Mouse (Mus musculus) intestine, embryonic 15.5 days (tissue): ENCODE results near the gene Dnajb12. TPM values are rescaled to one million over a fixed set of nuclear protein-coding genes. Genes with fewer than 3 reads are reported as not detected.

Experiments used
- ATAC-seq: fragments of 200-750 bp; cut with Nextera tagmentation; 2 replicates; pipeline ENCODE4 v1.8.0; 2017; ENCODE audit warnings: moderate TSS enrichment, moderate library complexity
- H3K27ac ChIP-seq: fragments of 300-500 bp; sonication (generic); 2 replicates; pipeline ENCODE4 v1.5.1; 2015; ENCODE audit warnings: mild to moderate bottlenecking, inconsistent platforms
- H3K27me3 ChIP-seq: fragments of 300-500 bp; sonication (generic); replicated peaks from 2 replicates; pipeline ENCODE4 v1.6.1; 2015; ENCODE audit warnings: inconsistent platforms
- H3K36me3 ChIP-seq: fragments of 300-500 bp; sonication (generic); 2 replicates; pipeline ENCODE4 v1.6.1; 2015; ENCODE audit warnings: inconsistent platforms
- H3K4me1 ChIP-seq: fragments of 300-500 bp; sonication (generic); replicated peaks from 2 replicates; pipeline ENCODE4 v1.6.1; 2015; ENCODE audit warnings: inconsistent platforms
- H3K4me2 ChIP-seq: fragments of 300-500 bp; sonication (generic); replicated peaks from 2 replicates; pipeline ENCODE4 v1.6.1; 2015; ENCODE audit warnings: mild to moderate bottlenecking, inconsistent platforms
- H3K4me3 ChIP-seq: fragments of 300-500 bp; sonication (generic); replicated peaks from 2 replicates; pipeline ENCODE4 v1.5.1; 2015; ENCODE audit warnings: inconsistent platforms
- H3K9ac ChIP-seq: fragments of 300-500 bp; sonication (generic); 2 replicates; pipeline ENCODE4 v1.6.1; 2015; ENCODE audit warnings: inconsistent platforms
- H3K9me3 ChIP-seq: fragments of 300-500 bp; sonication (generic); 2 replicates; pipeline ENCODE4 v1.6.1; 2016; ENCODE audit warnings: inconsistent platforms
- WGBS: fragments of 180-500 bp; shearing (Covaris S2); methylation state at CpG from one replicate; pipeline ENCODE4 v1.1.7; 2015; 5-methylcytosine and 5-hydroxymethylcytosine counted together
- polyA plus RNA-seq: library from polyadenylated mRNA; unstranded; fragments of >200 nt; fragmentation: Nextera tagmentation; extraction: Ambion mirVana; gene quantifications from 2 replicates; pipeline ENCODE4 v1.2.1, GENCODE M21; 2015

Gene Dnajb12
- polyA plus RNA-seq, 1 experiment from 2014 or later = 25.2 TPM

- WGBS = 57% methylated on average over 3 of the region's 3 CpGs
- no peak for ATAC-seq
- Histone ChIP-seq H3K9ac (no peak overlapping the region), H3K4me3 (no peak overlapping the region), H3K4me1 (0 out of 2 replicates have a peak, but pooled peaks cover 8% of the 10 kb centered on the region), H3K27ac (no peak overlapping the region), H3K9me3 (no peaks in the 10 kb centered on the region), H3K4me2 (no peak overlapping the region), H3K36me3 (no peaks in the 10 kb centered on the region), H3K27me3 (no peaks in the 10 kb centered on the region)
Measured at GRCm38 (mm10) chr10:59934039-59934438, 54.7 kb downstream of the Dnajb12 start.

- H3K4me2 ChIP-seq = no peak overlapping the region
- no peak overlapping the region for H3K27ac ChIP-seq
- H3K4me1 ChIP-seq = 0 out of 2 replicates have a peak, but pooled peaks cover 4% of the 10 kb centered on the region
- H3K27me3 ChIP-seq = no peaks in the 10 kb centered on the region
- peak; percentile 12; the same call in 1 of the 2 replicates for ATAC-seq
- 44% methylated on average over 8 of the region's 8 CpGs for whole genome bisulfite sequencing
- no peaks in the 10 kb centered on the region for H3K9me3 ChIP-seq
- no peak overlapping the region for H3K9ac ChIP-seq
- no peak overlapping the region for H3K4me3 ChIP-seq
- H3K36me3 ChIP-seq = no peaks in the 10 kb centered on the region
Measured at GRCm38 (mm10) chr10:59936058-59936856, 56.9 kb downstream of the Dnajb12 start.

- peaks cover 19% of the 10 kb centered on the region for H3K4me1 ChIP-seq
- 82% methylated on average over 5 of the region's 5 CpGs for whole genome bisulfite sequencing
- H3K9ac ChIP-seq = no peak overlapping the region
- H3K36me3 ChIP-seq = no peaks in the 10 kb centered on the region
- no peaks in the 10 kb centered on the region for H3K27me3 ChIP-seq
- H3K4me2 ChIP-seq = no peak overlapping the region
- H3K4me3 ChIP-seq = no peak overlapping the region
- H3K27ac ChIP-seq = no peak overlapping the region
- ATAC-seq = no peak
- H3K9me3 ChIP-seq = no peaks in the 10 kb centered on the region
Measured at GRCm38 (mm10) chr10:59938662-59939061, 59.3 kb downstream of the Dnajb12 start.

DNA sequence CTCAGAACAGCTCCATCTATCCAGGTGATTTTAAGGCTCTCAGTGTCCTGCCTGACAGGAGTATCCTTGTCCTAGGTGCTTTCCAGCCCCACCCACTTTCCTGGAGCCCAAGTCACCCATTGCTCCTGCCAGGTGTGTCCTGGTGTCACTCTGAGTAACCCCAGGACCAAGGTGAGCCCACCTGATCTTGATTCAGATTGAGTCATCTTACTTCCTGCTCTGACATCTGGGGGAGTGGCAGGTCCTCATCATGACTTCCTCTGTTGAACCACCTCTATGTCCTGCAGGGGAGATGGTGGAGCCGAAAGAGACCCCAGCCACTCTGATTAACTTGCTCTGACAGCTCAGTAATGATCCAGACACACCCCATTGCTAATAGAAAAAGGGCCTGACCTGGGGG lies 59.7 kb downstream of the Dnajb12 start:
- H3K36me3 ChIP-seq = no peaks in the 10 kb centered on the region
- no peak overlapping the region for H3K27ac ChIP-seq
- H3K9ac ChIP-seq = no peak overlapping the region
- H3K4me2 ChIP-seq = no peak overlapping the region
- ATAC-seq = no peak
- no peaks in the 10 kb centered on the region for H3K27me3 ChIP-seq
- H3K4me3 ChIP-seq = no peak overlapping the region
- H3K4me1 ChIP-seq = peaks cover 22% of the 10 kb centered on the region
- H3K9me3 ChIP-seq = no peaks in the 10 kb centered on the region
- WGBS = 54% methylated on average over 1 of the region's 1 CpGs

GRCm38 (mm10) chr10:59942281-59942846 lies 63.0 kb downstream of the Dnajb12 start:
- peaks cover 18% of the 10 kb centered on the region for H3K4me1 ChIP-seq
- H3K9ac ChIP-seq = peak overlapping the region; percentile 11; the same call in 1 of the 2 replicates
- ATAC-seq = no peak
- peak overlapping the region; percentile 6; the same call in 1 of the 2 replicates for H3K27ac ChIP-seq
- no peaks in the 10 kb centered on the region for H3K9me3 ChIP-seq
- H3K27me3 ChIP-seq = no peaks in the 10 kb centered on the region
- H3K4me2 ChIP-seq = peak overlapping the region; percentile 59
- peak overlapping the region; percentile 19; the same call in 1 of the 2 replicates for H3K4me3 ChIP-seq
- WGBS = 44% methylated on average over 21 of the region's 21 CpGs
- H3K36me3 ChIP-seq = no peaks in the 10 kb centered on the region

- 2% methylated on average over 16 of the region's 16 CpGs for WGBS
- ATAC-seq = peak; percentile 57
Measured at GRCm38 (mm10) chr10:59942847-59943420, 63.6 kb downstream of the Dnajb12 start.

DNA sequence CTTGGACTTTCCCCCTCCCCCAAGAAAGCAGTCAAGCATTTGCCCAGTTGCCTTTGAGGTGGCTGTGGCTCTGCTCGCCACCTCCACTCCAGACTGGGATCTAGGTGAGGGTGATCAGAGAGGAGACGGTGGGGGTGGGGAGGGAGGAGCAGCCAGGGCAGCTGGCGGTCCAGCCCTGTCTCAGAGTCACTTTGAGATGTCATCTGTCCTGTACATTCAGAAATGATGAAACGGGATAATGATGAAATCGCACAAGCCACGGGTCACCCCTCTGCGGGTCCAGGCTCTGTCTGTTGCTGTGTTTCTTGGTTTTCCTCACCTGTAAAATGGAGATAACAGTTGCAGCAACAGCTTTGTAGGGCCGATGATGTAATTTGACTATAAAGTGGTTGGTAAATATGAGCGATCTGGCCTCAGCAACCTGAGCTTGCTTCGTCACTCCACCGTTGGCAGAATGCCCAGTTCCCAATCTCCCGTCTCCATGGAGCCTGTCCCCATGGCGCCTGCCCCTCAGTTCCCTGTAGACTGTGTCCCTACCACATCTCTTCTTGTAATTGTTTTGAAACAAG lies 64.1 kb downstream of the Dnajb12 start:
- Histone ChIP-seq H3K36me3 (no peaks in the 10 kb centered on the region), H3K4me3 (peak overlapping the region; percentile 19), H3K9me3 (no peaks in the 10 kb centered on the region), H3K4me2 (peak overlapping the region; percentile 59), H3K27me3 (no peaks in the 10 kb centered on the region), H3K9ac (peak overlapping the region; percentile 3; the same call in 1 of the 2 replicates), H3K4me1 (peaks cover 21% of the 10 kb centered on the region), H3K27ac (no peak overlapping the region)
- peak; percentile 90 for ATAC-seq
- 34% methylated on average over 13 of the region's 13 CpGs for WGBS

More at GRCm38 (mm10) chr10:59942847-59943420, 63.6 kb downstream of the Dnajb12 start:
- no peaks in the 10 kb centered on the region for H3K9me3 ChIP-seq
- peak overlapping the region; percentile 19 for H3K4me3 ChIP-seq
- peak overlapping the region; percentile 6; the same call in 1 of the 2 replicates for H3K27ac ChIP-seq
- no peaks in the 10 kb centered on the region for H3K36me3 ChIP-seq
- peak overlapping the region; percentile 11 for H3K9ac ChIP-seq
- no peaks in the 10 kb centered on the region for H3K27me3 ChIP-seq
- H3K4me2 ChIP-seq = peak overlapping the region; percentile 59
- peaks cover 19% of the 10 kb centered on the region for H3K4me1 ChIP-seq

GRCm38 (mm10) chr10:59945416-59945815 lies 66.1 kb downstream of the Dnajb12 start:
- no peaks in the 10 kb centered on the region for H3K36me3 ChIP-seq
- no peaks in the 10 kb centered on the region for H3K9me3 ChIP-seq
- whole genome bisulfite sequencing = 84% methylated on average over 3 of the region's 3 CpGs
- H3K4me1 ChIP-seq = peaks cover 39% of the 10 kb centered on the region
- no peak for ATAC-seq
- no peak overlapping the region for H3K4me3 ChIP-seq
- H3K27ac ChIP-seq = no peak overlapping the region
- no peak overlapping the region for H3K4me2 ChIP-seq
- no peak overlapping the region for H3K9ac ChIP-seq
- no peaks in the 10 kb centered on the region for H3K27me3 ChIP-seq

DNA sequence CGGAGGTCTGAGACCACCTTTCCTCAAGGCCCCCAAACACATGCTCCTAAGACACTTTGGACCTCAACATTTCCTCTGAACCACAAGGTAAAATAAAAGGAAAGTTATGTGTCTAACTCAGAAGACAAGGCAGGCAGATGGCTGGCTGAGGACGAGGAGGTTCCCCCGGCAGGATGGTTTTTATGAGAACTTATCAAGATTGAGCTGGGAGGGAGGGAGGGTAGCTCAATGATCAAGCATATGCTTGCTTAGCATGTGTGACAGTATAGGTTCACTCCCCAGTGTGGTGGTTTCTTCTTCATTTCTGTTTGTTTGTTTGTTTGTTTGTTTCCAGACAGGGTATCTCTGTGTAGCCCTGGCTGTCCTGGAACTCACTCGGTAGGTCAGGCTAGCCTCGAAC lies 67.0 kb downstream of the Dnajb12 start:
- peaks cover 39% of the 10 kb centered on the region for H3K4me1 ChIP-seq
- no peak for ATAC-seq
- no peak overlapping the region for H3K4me2 ChIP-seq
- H3K27me3 ChIP-seq = no peaks in the 10 kb centered on the region
- 78% methylated on average over 5 of the region's 5 CpGs for WGBS
- H3K4me3 ChIP-seq = no peak overlapping the region
- no peaks in the 10 kb centered on the region for H3K9me3 ChIP-seq
- no peak overlapping the region for H3K27ac ChIP-seq
- H3K36me3 ChIP-seq = no peaks in the 10 kb centered on the region
- H3K9ac ChIP-seq = no peak overlapping the region

DNA sequence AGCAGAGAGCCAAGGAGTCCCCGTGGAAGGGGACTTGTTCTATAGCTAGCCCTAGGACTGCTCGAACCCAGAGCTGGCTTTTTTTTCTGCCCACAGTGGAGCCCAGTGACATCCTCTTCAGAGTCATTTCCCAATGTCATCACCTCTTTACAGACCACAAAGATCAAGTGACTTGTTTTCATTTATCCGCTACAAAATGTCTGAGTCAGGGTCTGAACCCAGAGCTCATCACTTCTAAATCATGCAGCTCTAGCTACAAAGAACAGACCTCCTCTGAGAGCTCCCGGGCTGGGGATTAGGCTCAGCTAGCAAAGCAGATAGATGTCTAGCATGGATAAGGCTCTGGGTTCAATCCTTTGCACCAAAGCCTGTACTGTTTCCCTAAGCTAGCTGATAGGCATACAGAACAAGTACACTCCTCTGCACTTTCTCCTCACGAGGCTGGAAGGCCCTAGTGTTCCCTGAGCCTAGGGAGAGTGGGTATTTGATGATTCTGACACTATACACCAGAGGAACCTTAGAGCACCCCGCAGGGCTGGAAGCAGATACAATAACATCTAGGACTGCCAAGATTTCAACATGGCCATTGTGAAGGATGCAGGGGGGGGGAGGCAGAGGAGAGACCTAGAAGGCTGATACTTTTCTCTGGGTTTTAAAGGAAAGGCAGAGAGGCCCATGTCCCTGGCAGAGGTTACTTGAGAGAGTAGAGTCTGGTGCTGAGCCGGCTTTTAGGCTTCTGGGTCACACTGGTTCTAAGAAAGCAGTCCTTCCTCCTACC lies 68.1 kb downstream of the Dnajb12 start:
- no peak overlapping the region for H3K4me2 ChIP-seq
- no peaks in the 10 kb centered on the region for H3K36me3 ChIP-seq
- WGBS = 66% methylated on average over 7 of the region's 7 CpGs
- ATAC-seq = no peak
- H3K27ac ChIP-seq = 0 out of 2 replicates have a peak overlapping the region, but pooled peaks have one; percentile 17
- H3K4me1 ChIP-seq = peaks cover 40% of the 10 kb centered on the region
- H3K4me3 ChIP-seq = no peak overlapping the region
- no peaks in the 10 kb centered on the region for H3K9me3 ChIP-seq
- no peak overlapping the region for H3K9ac ChIP-seq
- H3K27me3 ChIP-seq = no peaks in the 10 kb centered on the region

GRCm38 (mm10) chr10:59948363-59949254 lies 69.3 kb downstream of the Dnajb12 start:
- 50% methylated on average over 6 of the region's 6 CpGs for WGBS
- peak overlapping the region; percentile 84 for H3K4me2 ChIP-seq
- H3K9me3 ChIP-seq = no peaks in the 10 kb centered on the region
- no peaks in the 10 kb centered on the region for H3K27me3 ChIP-seq
- peak; percentile 16 for ATAC-seq
- no peaks in the 10 kb centered on the region for H3K36me3 ChIP-seq
- no peak overlapping the region for H3K4me3 ChIP-seq
- H3K27ac ChIP-seq = peak overlapping the region; percentile 88
- H3K4me1 ChIP-seq = peaks cover 34% of the 10 kb centered on the region
- H3K9ac ChIP-seq = no peak overlapping the region; the same call in 1 of the 2 replicates
